Comparison of ENCODE assay signal across 9 mouse cellular contexts in genomic region chr7:99467916-99468282, GRCm38 (mm10). TPM values are rescaled to one million over a fixed set of nuclear protein-coding genes. Genes with fewer than 3 reads are reported as not detected.
A peak's percentile ranks its signal among the peaks of the same experiment; 100 is the strongest.
DNase-seq lines count a peak whose midpoint lies in the region; ATAC-seq and TF ChIP-seq lines count a peak whose summit lies in the region.
"Had no signal": no experiment of that assay in that cellular context is flagged by ENCODE, and none has a peak within 500 bp of the region (broad histone marks: within the 10 kb centered on the region; RNA-seq: fewer than 3 reads in every experiment).

No protein-coding gene starts in this region.

- no peaks in the 10 kb centered on the region for H3K36me3 ChIP-seq in kidney, adult 2 months (ENCODE audit: control insufficient read depth, insufficient read depth, low read length)

- peak; percentile 45 to 48 for DNase-seq in heart, adult 18-20 months
- no peak for DNase-seq in heart, postnatal 25 days (ENCODE audit: low spot score)
- peak; percentile 68 for DNase-seq in cerebellum, adult 11 months
- DNase-seq in kidney, adult 2 months = peak; percentile 60
- DNase-seq in lung, adult 2 months = peak; percentile 25
- DNase-seq in thymus, postnatal 4 days = no peak

- ATAC-seq in granulocyte monocyte progenitor cell, adult 5-6 weeks (replicated peaks; ENCODE audit: poor library complexity, severe bottlenecking) = peak; percentile 53

- TF ChIP-seq CTCF in kidney, adult 2 months (conservative IDR thresholded peaks at IDR 0.05; ENCODE audit: insufficient read depth, insufficient read length, low read depth, low read length) = no peak
- no peak for TF ChIP-seq CTCF in lung, adult 2 months (IDR thresholded peaks at IDR 0.05; ENCODE audit: insufficient read depth, low read length)
- TF ChIP-seq CTCF in olfactory bulb, adult 2 months (IDR thresholded peaks at IDR 0.05; ENCODE audit: insufficient read depth, low read depth, low read length) = no peak

- no peak for TF ChIP-seq POLR2A in kidney, adult 2 months (IDR thresholded peaks at IDR 0.05; ENCODE audit: low read depth, low read length)
- no peak for TF ChIP-seq POLR2A in lung, adult 2 months (IDR thresholded peaks at IDR 0.05; ENCODE audit: borderline replicate concordance, extremely low read depth, low read depth, low read length)
- TF ChIP-seq POLR2A in olfactory bulb, adult 2 months (IDR thresholded peaks at IDR 0.05; ENCODE audit: insufficient read depth, low read depth, low read length) = no peak

- WGBS in kidney, adult 2 months = 21% methylated on average over 11 of the region's 11 CpGs
- WGBS in lung, adult 2 months = 13% methylated on average over 11 of the region's 11 CpGs
- WGBS in olfactory bulb, adult 2 months = 31% methylated on average over 11 of the region's 11 CpGs

- H3K4me1 ChIP-seq in kidney, adult 2 months (ENCODE audit: control insufficient read depth, insufficient read depth, low read length) = no peaks in the 10 kb centered on the region
- peaks cover 11% of the 10 kb centered on the region for H3K4me1 ChIP-seq in lung, adult 2 months (ENCODE audit: control insufficient read depth, insufficient read depth, low read length)
- H3K4me1 ChIP-seq in olfactory bulb, adult 2 months (ENCODE audit: control insufficient read depth, insufficient read depth, low read length) = peaks cover 24% of the 10 kb centered on the region

- peak overlapping the region; percentile 41 for H3K4me3 ChIP-seq in kidney, adult 2 months (ENCODE audit: insufficient read depth, low read depth, low read length)
- H3K4me3 ChIP-seq in lung, adult 2 months (replicated peaks; ENCODE audit: extremely low read depth, low read depth, low read length) = peak overlapping the region; percentile 53
- H3K4me3 ChIP-seq in olfactory bulb, adult 2 months (ENCODE audit: insufficient read depth, low read depth, low read length) = peak overlapping the region; percentile 47

- H3K27ac ChIP-seq in kidney, adult 2 months (ENCODE audit: insufficient read depth, low read depth, low read length) = peak overlapping the region; percentile 37
- no peak overlapping the region for H3K27ac ChIP-seq in olfactory bulb, adult 2 months (ENCODE audit: insufficient read depth, low read depth, low read length)

- intact Hi-C loops in heart, postnatal 25 days (cut with DNase I) = no loop called here

- no peaks in the 10 kb centered on the region for H3K27me3 ChIP-seq in kidney, adult 2 months (replicated peaks; ENCODE audit: control insufficient read depth, insufficient read depth, low read length)

RNA-seq across cellular contexts. Expression of gene Klhl35, which starts 2.1 kb away (rescaled TPM):
- not detected for total RNA-seq in heart, adult 18-20 months (2021)
- total RNA-seq in heart, postnatal 25 days (2021) = not detected
- total RNA-seq in granulocyte monocyte progenitor cell, adult 5-6 weeks (2014; fragmentation: Nextera tagmentation) = not detected in 2 replicates
- 0.22 and 0.57 TPM in 2 replicates for total RNA-seq in granulocyte monocyte progenitor cell, adult 5-6 weeks (2017)
- 0.16 and 0.23 TPM in 2 replicates for polyA plus RNA-seq in kidney, adult 2 months (2012; rRNA removed)
- 0.80 and 0.89 TPM in 2 replicates for polyA plus RNA-seq in lung, adult 2 months (2012; rRNA removed)
- not detected in 2 replicates for polyA plus RNA-seq in olfactory bulb, adult 2 months (2012; ENCODE audit: insufficient read depth, insufficient read length, low replicate concordance, missing spikeins)
- total RNA-seq: MEL had no signal

RNA-seq across cellular contexts. Expression of gene Rps3, which starts 15.6 kb away (rescaled TPM):
- 100 to 1,000 TPM; 359 to 372 TPM for total RNA-seq in heart, adult 18-20 months (2021)
- total RNA-seq in heart, postnatal 25 days (2021) = 100 to 1,000 TPM; 306 to 340 TPM
- 1,410 and 1,463 TPM in 2 replicates for total RNA-seq in granulocyte monocyte progenitor cell, adult 5-6 weeks (2014; fragmentation: Nextera tagmentation)
- total RNA-seq in granulocyte monocyte progenitor cell, adult 5-6 weeks (2017) = 1,810 and 2,293 TPM in 2 replicates
- 240 and 386 TPM in 2 replicates for polyA plus RNA-seq in kidney, adult 2 months (2012; rRNA removed)
- 206 and 308 TPM in 2 replicates for polyA plus RNA-seq in lung, adult 2 months (2012; rRNA removed)
- 980 TPM in 1 of 2 replicates, not detected in the other for polyA plus RNA-seq in olfactory bulb, adult 2 months (2012; ENCODE audit: insufficient read depth, insufficient read length, low replicate concordance, missing spikeins)

Comparison
In these comparisons a context has a peak if more than half of its experiments do, and no peak if none do; other contexts are left out.
1. DNase-seq: peak in heart, adult 18-20 months (2 of 2), cerebellum, adult 11 months (single experiment), kidney, adult 2 months (single experiment) and lung, adult 2 months (single experiment); none in heart, postnatal 25 days (single experiment) and thymus, postnatal 4 days (single experiment).
2. Peak in every context shown above with its lines, with median percentiles within 50 percentile points of each other: H3K4me3 ChIP-seq.